Mouse (Mus musculus) ES-E14 (cell line): ENCODE measurements around the gene Samd11. TPM values are rescaled to one million over a fixed set of nuclear protein-coding genes. Genes with fewer than 3 reads are reported as not detected.
A peak's percentile ranks its signal among the peaks of the same experiment; 100 is the strongest.

Source experiments
- DNase-seq: peaks from one replicate; pipeline ENCODE4 v3.0.0-alpha.2; 2013; ENCODE audit warnings: low read depth, low spot score
- H3K27ac ChIP-seq: 2 replicates; pipeline ENCODE4 v1.5.1; 2012; ENCODE audit warnings: low read depth, mild to moderate bottlenecking, low read length, moderate library complexity, mixed read lengths; ENCODE audit not compliant: poor library complexity, insufficient read depth, severe bottlenecking
- H3K36me3 ChIP-seq: 2 replicates; pipeline ENCODE4 v1.6.1; 2012; ENCODE audit warnings: mild to moderate bottlenecking, low read length, moderate library complexity, mixed read lengths; ENCODE audit not compliant: control insufficient read depth, poor library complexity, insufficient read depth, severe bottlenecking
- H3K4me1 ChIP-seq, 2 experiments: fragments of 150-350 bp in 1 of 2; sonication (generic) in 1 of 2; 2 replicates each; pipeline ENCODE4 v1.6.1; 2012; ENCODE audit warnings: low read length in 2 of 2, mild to moderate bottlenecking in 1 of 2, mixed read lengths in 1 of 2; ENCODE audit not compliant: control insufficient read depth in 2 of 2, insufficient read depth in 2 of 2, poor library complexity in 1 of 2
- H3K4me3 ChIP-seq, 2 experiments: fragments of 150-350 bp in 1 of 2; sonication (generic) in 1 of 2; 2 replicates each; pipeline ENCODE4 v1.5.1; 2012; ENCODE audit warnings: low read length in 2 of 2, low read depth in 1 of 2, mild to moderate bottlenecking in 1 of 2, mixed read lengths in 1 of 2; ENCODE audit not compliant: insufficient read depth in 1 of 2, poor library complexity in 1 of 2, severe bottlenecking in 1 of 2
- H3K9ac ChIP-seq: 2 replicates; pipeline ENCODE4 v1.6.1; 2012; ENCODE audit warnings: low read depth, mild to moderate bottlenecking, low read length, mixed read lengths; ENCODE audit not compliant: poor library complexity, insufficient read depth, severe bottlenecking
- H3K9me3 ChIP-seq: fragments of 150-350 bp; sonication (generic); 2 replicates; pipeline ENCODE4 v1.6.1; 2012; ENCODE audit warnings: low read depth, mild to moderate bottlenecking, low read length; ENCODE audit not compliant: control insufficient read depth, insufficient read depth
- CHD2 ChIP-seq: IDR thresholded peaks from 2 replicates; pipeline ENCODE4 v1.6.1; 2014; ENCODE audit warnings: mild to moderate bottlenecking, low read depth, low read length, inconsistent platforms
- HCFC1 ChIP-seq: IDR thresholded peaks from 2 replicates; pipeline ENCODE4 v1.6.1; 2012; ENCODE audit warnings: low read length, inconsistent platforms, borderline replicate concordance; ENCODE audit not compliant: insufficient read depth
- MAFK ChIP-seq: IDR thresholded peaks from 2 replicates; pipeline ENCODE4 v1.6.1; 2014; ENCODE audit warnings: mild to moderate bottlenecking, low read depth, low read length, inconsistent platforms; ENCODE audit not compliant: insufficient read depth
- ZC3H11A ChIP-seq: IDR thresholded peaks from 2 replicates; pipeline ENCODE4 v1.6.1; 2012; ENCODE audit warnings: low read depth, mild to moderate bottlenecking, inconsistent platforms, low read length, borderline replicate concordance
- ZNF384 ChIP-seq: IDR thresholded peaks from 2 replicates; pipeline ENCODE4 v1.6.1; 2012; ENCODE audit warnings: low read depth, low read length, inconsistent platforms
- in situ Hi-C, 2 experiments: fragments of 600-800 bp; cut with MboI; formaldehyde crosslinking; loops; one replicate each; pipeline ENCODE4 v1.15.1; 2025; ENCODE audit warnings: low sequenced_read_pairs in 2 of 2, inconsistent platforms in 1 of 2; ENCODE audit not compliant: unreplicated experiment in 2 of 2
- total RNA-seq: library from RNA; depleted of rRNA; stranded (reverse); fragments of 300-350 nt; gene quantifications from 2 replicates; pipeline ENCODE4 v1.2.3, GENCODE M21; 2012

The Samd11 gene
- total RNA-seq, 1 experiment, result 1.4 TPM

- in situ Hi-C loops, result no loop called here
- TF ChIP-seq CHD2, result no peak
- no peak for TF ChIP-seq MAFK
- no peak for TF ChIP-seq ZNF384
- no peak for TF ChIP-seq HCFC1
- no peak for TF ChIP-seq ZC3H11A
- peak overlapping the region; percentile 60 to 72 for H3K4me3 ChIP-seq
- H3K27ac ChIP-seq, result no peak overlapping the region
- no peaks in the 10 kb centered on the region for H3K36me3 ChIP-seq
- no peaks in the 10 kb centered on the region for H3K9me3 ChIP-seq
- peak overlapping the region; percentile 71 for H3K9ac ChIP-seq
- peaks cover 0 to 9% of the 10 kb centered on the region in 2 experiments; a peak in 1 of 4 replicates for H3K4me1 ChIP-seq
- no peak for DNase-seq
Observed at GRCm38 (mm10) chr4:156203413-156204131, 51.9 kb downstream of the Samd11 start.

DNA sequence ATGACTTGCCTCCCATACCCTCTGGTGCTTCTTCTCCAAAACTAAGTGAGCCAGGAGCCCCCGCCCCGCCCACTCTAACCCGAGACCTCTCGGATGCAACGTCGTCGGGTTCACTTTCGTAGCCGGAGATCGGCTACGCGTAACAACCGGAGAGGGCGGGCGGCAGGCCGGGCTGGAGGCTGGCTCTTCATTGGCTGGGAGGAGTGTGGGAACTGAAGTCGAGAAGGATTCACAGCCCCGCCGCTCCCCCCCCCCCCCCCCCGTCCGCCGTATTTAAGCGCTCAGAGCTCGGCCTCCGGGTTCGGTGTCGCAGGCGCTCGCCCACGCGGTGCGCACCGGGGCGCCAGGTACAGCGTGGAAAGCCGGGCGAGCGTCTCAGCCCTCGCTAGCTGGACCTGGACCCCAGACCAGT, 52.5 kb downstream of the Samd11 start, which contains the start of gene AW011738:
AW011738 (plus strand) TSS at position 304 of the 412 bp plus-strand sequence.
- in situ Hi-C loops, result no loop called here
- no peak within 1 kb of the TSS for H3K27ac ChIP-seq
- TF ChIP-seq ZNF384, result no peak
- no peak for TF ChIP-seq CHD2
- no peak for TF ChIP-seq MAFK
- no peak for TF ChIP-seq HCFC1
- TF ChIP-seq ZC3H11A, result no peak
- no peaks in the 10 kb centered on the region for H3K36me3 ChIP-seq
- peak within 1 kb of the TSS; percentile 71 for H3K9ac ChIP-seq
- H3K4me1 ChIP-seq, result peaks cover 0 to 11% of the 10 kb centered on the region in 2 experiments; a peak in 1 of 4 replicates
- peak within 1 kb of the TSS; percentile 60 to 72 for H3K4me3 ChIP-seq
- H3K9me3 ChIP-seq, result no peaks in the 10 kb centered on the region
- DNase-seq, result no peak

- in situ Hi-C loops, result no loop called here
- Histone ChIP-seq H3K4me1 (peaks cover 0 to 11% of the 10 kb centered on the region in 2 experiments; a peak in 1 of 4 replicates), H3K4me3 (peak overlapping the region in 1 of 2 experiments; percentile 60; a peak in 1 of 4 replicates), H3K9ac (no peak overlapping the region), H3K36me3 (no peaks in the 10 kb centered on the region), H3K27ac (no peak overlapping the region), H3K9me3 (no peaks in the 10 kb centered on the region)
- TF ChIP-seq ZNF384, result no peak
- no peak for TF ChIP-seq HCFC1
- TF ChIP-seq ZC3H11A, result no peak
- TF ChIP-seq MAFK, result no peak
- no peak for TF ChIP-seq CHD2
- no peak for DNase-seq
Observed at GRCm38 (mm10) chr4:156202462-156202893, 53.0 kb downstream of the Samd11 start.

DNA sequence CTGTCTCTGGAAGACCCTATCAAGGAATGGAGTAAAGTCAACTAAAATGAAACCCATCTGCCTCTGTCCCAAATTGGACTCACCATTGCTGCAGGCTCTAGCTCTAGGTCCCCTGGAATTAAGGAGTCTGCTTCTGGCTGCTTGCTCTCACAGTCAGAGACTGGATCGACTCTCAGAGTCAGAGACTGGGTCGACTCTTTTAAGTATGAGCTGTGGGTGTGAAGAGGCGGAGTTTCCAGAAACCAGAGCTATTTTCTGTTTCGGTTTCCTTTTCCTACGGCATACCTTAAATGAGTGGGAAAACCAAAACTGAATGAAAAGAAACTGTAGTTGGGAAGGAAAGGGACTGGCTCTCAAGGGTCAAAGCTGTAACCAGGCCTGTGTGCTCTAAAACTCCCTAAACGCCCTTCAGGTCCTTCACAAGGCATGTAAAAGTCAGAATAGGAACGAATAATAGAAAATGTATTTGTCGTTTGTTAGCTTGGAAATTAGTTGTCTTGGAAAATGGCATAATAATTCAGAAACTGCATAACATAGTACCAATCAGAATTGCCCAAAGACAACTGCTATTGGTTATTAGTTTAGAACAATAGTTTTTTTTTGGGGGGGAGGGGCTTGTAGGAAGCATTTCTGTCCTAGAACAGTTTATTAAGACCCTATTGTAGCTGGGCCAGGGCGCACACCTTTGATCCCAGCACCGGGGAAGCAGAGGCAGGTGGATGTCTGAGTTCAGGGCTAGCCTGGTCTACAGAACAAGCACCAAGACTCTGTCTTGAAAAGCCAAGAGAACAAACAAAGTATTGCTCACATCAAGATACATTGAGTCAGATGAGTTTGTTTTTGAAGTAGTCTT, 54.6 kb downstream of the Samd11 start, which contains the start of gene Isg15:
Isg15 (minus strand) TSS at position 196 of the 853 bp plus-strand sequence.
- Histone ChIP-seq H3K4me1 (peaks cover 0 to 11% of the 10 kb centered on the region in 2 experiments; a peak in 2 of 4 replicates), H3K4me3 (no peak within 1 kb of the TSS)
- no peak for DNase-seq

More for the DNA sequence above, 54.6 kb downstream of the Samd11 start, which contains the start of gene Isg15:
- TF ChIP-seq ZC3H11A (no peak), ZNF384 (no peak), MAFK (no peak), HCFC1 (no peak), CHD2 (no peak)
- no peak within 1 kb of the TSS for H3K27ac ChIP-seq
- H3K9me3 ChIP-seq, result no peaks in the 10 kb centered on the region
- H3K36me3 ChIP-seq, result no peaks in the 10 kb centered on the region
- in situ Hi-C loops, result no loop called here
- no peak within 1 kb of the TSS for H3K9ac ChIP-seq
